Mouse (Mus musculus) lung, postnatal 0 days (tissue): ENCODE results near the gene Thegl.

ENCODE experiments used
- CTCF ChIP-seq: IDR thresholded peaks from 2 replicates; pipeline ENCODE4 v1.5.1; 2016; ENCODE audit warnings: antibody characterized with exemption, mild to moderate bottlenecking
- EP300 ChIP-seq: IDR thresholded peaks from 2 replicates; pipeline ENCODE4 v1.6.1; 2016; ENCODE audit warnings: antibody characterized with exemption, mild to moderate bottlenecking, control low read depth

GRCm38 (mm10) chr5:77094510-77095491 lies 79.0 kb downstream of the Thegl start:
- TF ChIP-seq CTCF = peak; percentile 13; the same call in 1 of the 2 replicates
- no peak for TF ChIP-seq EP300
